Mouse (Mus musculus): ENCODE measurements at regions not wholly inside any gene's neighbourhood (a gene's known extent, or its start where the extent isn't known, plus 50 kb on each side); places are given as distances from the start of the nearest gene placed in this dataset.
A peak's percentile ranks its signal among the peaks of the same experiment; 100 is the strongest.

DNA sequence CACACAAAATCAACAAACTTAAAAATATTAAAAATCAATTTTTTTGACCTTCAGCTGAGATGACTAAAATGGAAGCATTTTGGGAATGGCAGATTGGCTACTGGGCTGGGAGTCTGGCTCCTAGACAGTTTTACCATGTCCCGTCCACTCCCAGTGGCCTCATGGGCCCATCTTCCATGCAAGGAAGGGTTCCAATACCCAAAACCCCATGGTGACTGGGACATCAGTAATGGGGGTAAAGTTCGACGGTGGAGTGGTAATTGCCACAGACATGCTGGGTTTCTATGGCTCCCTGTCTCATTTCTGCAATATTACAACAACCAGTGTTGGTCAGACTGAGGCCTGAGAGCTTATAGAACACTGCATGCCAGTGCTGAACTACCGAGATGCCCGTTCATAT lies 82.2 kb downstream of the Il20rb start:
- DNase-seq: peak; percentile 65

DNA sequence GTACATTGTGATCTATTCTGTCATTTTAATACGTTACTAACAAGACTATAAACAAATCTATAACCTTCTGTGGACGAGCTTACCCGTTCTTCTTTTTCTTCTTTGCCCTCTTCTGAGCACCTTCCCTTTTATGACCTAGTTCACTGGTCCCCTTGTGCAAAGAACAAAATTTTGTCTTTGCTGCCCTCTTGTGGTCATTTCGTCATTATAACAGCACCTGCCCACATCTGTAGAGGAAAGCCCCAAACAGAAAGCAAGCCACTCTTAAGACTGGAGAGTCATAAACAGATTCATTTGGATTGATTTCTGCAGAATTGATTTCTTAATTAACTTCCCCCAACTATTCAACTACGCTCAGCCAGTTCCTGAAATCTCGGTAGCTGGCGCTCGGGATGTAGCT lies 86.2 kb downstream of the Il20rb start:
- DNase-seq: peak; percentile 66

DNA sequence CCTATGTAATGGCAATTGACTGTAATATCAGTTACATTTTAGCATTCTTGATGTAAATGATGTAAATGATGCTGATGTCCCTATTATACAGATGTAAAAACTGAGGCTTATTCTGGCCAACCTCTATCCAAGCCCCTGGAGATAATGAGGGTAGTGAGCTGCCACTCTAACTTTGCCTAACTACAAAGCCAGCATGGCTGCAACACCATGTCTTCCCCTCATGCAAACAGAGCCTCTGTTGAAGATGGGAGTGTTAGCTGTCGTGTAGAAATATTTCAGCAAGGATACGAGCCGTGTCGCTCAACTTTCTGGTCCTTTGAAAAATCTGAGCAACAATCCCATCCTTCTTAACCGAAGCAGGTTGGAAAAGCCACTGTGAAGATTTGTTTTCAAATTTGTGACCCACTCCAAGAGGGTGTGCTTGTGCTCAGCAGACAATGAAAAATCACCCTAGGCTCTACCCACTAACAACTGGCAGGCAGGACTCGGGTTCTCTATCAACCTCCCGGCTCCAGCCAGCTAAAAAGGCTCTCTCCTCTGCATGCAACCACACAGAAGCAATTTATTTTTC lies 90.2 kb downstream of the Il20rb start:
- peak; percentile 53 for DNase-seq

DNA sequence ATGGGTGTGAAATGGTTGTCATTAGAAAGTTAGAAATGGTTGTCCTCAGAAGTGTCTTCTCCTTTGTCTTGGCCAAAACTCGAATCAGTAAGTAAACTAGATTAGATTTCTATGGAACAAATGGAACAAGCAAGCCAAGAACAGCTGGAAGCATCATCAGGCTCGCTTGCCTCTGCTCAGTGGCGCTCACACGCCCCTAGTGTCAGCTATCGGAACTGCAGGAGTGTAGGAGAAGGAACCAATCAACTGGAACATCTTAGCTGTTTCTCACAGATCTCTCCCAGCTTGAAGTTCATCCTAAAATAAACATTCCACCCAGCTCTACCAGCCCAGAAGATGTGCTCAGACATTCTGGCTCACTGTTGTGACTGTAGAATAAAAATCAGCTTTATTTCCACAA lies 90.9 kb downstream of the Il20rb start:
- peak; percentile 86 for DNase-seq

DNA sequence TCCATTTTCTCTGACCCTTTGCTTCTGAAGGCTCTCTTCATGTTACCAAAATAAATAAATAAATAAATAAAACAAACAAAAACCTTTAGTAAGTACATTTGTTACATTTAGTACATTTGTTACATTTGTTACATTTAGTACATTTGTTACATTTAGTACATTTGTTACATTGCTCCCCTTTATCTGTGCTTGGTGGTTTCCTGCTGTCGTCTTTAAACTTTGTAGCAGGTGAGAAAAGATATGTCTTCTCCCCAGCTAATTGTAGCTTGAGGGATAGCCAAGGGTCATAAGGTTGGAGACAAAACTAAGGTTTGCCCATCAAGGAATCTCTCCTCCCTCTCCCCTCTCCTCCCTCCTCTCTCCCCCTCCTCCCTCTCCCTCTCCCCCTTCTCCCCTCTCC lies 92.0 kb downstream of the Il20rb start:
- DNase-seq: peak; percentile 29

DNA sequence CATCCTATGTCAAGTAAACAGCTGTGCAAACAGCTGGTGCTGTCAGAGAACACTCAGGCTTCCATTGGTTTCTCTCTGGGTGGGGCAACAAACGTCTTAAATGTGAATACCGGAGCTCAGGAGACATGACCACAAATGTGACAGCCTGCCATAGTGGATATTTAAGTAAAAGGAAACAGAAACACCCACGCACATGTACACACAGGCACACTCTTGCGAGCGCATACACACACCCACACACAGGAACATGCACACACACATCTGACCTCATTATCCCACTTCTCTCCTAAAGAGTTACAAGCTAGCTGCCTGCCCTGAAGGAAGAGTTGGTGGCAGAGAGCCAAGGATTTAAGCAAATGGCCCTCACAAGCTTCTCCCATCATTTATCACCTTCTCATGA lies 92.4 kb downstream of the Il20rb start:
- DNase-seq: peak; percentile 62

DNA sequence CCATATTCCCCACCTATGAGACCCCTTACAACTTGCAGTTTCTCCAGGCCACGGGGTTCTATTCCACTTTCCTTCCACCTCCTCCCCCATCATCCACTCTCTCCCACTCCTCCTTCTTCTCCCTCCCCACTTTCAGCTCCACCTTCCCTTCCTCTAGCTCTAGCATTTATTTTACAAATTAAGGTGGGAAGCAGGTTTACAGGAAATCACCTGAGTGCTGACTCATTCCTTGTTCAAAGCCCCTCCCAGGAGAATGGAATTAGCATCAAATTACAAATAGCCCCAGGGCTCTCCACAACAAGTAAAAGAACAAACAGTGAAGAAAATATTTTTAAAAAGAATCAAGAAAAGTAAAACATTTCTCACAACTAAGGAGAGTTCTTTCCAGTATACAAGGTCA lies 94.3 kb downstream of the Il20rb start:
- peak; percentile 23 for DNase-seq

DNA sequence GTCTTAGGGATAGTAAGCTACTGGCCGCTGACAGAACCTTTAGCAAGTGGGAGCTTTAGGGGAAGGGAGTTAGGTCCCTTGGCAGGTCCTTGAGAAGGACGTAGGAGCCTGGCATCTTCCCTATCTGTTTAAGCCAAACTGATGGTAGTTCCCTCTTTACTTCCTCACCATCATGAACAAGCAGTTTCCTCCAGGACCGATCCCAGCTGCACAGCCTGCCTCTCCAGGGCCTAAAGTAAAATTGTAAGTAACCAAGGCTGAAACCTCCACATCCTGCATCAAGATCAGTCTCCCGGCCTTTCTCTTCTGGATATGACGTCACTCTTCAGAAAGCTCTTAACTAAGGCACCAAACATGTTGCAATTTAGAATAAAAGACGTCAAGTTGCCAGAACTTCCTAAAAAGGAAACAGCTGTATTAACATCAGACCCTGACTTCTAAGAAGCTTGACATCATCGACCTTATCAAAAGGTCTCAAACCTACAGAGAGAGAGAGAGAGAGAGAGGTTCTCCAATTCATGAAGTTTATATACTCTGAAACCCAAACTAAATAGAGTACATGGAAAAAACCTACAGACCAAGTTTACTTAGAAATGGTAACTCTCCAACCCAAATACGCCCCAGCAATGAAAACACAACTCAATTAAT lies 94.9 kb downstream of the Il20rb start:
- DNase-seq: peak; percentile 57

DNA sequence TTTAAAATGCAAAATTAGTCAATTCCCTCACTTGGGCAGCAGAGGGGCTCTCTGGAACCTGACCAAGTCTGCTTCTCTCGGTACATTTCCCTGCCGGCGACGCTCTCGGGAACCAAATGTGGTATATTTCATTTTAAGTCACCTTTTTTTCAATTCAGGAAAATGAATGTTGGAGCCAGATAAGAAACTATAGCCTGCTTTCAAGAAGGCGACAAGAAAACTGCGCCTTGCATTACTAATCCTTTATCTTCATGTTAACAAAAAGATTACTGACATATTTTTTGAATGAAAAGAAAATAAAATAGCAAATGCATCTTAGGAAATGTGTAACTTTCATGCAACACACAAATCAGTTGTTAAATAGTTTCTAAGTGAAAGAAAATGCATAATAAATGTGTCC lies 98.2 kb downstream of the Il20rb start:
- DNase-seq: no peak

DNA sequence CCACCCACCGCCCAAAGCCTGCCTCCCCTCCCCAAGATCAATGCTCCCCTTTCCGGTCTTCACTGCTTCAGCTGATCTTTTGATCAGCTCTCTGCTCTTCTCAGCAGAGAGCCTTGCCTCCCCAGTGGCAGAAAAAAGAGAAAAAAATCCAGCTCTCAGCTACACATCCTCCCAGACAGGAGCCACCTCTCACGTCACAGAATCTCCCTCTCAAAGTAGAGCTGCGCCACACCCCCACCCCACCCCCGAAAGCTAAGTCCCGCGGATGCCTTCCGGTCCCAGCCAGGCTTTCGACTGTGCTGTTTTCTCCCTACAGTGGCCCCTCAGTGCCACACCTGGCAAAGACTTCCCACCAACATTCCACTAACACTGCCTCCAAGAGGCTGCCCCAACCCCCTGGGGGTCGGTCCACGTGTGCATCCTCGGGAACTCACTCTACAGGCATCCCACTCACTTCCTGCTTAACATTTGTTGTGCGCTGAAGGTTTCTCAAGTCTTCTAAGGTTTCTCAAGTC lies 99.4 kb downstream of the Il20rb start:
- peak; percentile 29 for DNase-seq

DNA sequence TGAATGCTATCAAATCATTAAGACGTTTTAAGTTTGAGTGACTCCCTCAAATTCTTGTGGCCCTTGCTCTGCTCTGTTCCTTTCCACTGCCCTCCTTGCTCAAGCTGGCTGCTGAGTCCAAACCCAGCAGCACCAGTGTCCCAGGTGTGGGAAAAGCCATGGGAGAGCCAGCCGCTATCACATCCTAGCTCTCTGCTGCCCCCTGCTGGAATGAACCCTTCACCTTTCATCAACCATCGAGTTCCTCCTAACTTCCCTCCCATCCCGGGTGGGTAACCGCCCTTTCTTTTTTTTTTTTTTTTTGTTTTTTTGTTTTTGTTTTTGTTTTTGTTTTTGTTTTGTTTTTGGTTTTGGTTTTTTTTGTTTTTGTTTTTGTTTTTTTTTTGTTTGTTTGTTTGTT lies 104.1 kb downstream of the Il20rb start:
- DNase-seq: peak; percentile 84

DNA sequence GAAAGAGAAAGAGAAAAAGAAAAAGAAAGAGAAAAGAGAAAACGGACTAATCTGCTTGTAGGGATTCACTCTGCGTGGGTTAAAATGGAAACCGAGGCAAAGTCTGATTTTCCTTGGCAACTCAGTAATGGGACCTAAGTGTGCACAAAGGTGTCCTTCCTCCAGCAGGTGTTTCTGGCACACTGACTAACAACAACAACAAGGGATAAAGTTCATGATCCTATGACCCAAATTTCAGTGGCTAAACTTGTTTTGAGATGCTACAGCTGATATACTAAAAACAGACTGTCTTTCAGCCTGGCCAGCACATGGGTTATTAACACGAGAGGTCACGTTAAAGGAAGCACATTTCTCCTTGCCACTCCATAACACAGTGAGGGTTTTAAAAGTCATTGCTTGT lies 116.7 kb downstream of the Il20rb start:
- DNase-seq: peak; percentile 17

DNA sequence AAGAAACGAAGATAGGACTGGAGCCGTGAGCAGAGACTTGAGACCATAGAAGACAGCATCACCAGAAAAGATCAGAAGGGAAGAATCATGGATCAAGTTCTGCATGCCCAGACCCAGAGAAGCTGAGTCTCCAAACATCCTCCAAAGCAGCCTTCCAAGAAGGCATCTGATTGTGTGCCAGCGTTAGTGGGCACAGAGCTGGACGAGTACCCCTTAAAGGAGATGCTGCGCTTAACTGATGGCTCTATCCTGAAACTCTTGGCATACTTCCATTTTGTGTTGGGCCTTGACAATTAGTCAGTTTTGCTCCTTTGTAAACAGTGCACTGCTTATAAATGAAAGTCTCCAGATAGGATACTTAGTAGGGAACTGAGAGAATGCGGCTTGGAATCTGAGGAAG lies 119.8 kb downstream of the Il20rb start:
- no peak for DNase-seq

DNA sequence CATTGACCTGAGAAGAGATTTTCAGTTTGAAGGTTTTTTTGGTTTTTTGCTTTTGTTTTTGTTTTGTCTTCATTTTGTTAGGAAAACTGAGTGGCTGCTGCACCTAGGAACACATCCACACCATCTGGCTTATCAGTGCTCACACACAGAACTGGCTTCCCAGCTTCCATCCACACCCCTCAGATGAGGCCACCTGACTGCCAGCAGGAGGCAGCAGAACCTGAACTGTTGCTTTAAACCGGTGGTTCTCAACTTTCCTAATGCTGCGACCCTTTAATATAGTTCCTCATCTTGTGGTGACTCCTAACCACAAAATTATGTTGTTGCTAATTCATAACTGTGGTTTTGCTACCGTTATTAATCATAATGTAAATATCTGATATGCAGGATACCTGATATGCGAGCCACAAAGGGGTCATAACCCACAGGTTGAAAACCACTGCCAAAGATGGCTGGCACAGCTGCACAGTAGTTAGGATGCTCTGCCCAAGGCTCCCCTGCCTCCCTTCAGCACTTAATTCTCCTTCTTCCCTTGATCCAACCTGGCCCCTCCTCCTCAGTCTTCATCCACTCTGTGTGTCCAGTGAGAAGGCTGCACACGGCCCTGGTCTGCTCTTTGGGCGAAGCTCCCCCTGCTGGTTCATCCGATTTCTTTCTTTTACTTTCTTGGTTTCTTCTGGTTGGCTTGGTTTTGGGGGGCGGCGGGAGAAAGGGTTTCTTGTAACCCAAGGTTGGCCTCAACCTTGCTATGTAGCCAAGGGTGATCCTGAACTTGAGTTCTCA lies 126.5 kb downstream of the Il20rb start:
- DNase-seq: no peak

DNA sequence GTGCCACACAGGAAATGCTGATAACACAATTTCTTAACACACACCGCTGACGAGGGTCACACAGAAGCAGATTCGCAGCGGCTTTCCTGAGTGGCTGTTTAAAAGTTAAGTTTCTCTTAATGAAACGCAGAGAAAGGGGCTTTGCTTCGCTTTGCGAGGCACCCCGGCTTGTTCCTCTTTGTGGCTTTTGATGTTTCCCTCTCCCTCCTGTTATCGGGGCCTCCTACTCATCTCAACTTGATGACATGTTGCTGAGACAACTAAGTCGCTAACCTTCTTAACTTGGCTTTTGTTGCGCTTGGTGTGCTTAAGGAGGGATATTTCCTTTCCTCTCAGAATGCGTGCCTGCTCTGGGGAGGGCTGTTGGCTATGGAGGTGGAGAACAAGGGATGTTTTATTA lies 129.0 kb downstream of the Il20rb start:
- DNase-seq: no peak

DNA sequence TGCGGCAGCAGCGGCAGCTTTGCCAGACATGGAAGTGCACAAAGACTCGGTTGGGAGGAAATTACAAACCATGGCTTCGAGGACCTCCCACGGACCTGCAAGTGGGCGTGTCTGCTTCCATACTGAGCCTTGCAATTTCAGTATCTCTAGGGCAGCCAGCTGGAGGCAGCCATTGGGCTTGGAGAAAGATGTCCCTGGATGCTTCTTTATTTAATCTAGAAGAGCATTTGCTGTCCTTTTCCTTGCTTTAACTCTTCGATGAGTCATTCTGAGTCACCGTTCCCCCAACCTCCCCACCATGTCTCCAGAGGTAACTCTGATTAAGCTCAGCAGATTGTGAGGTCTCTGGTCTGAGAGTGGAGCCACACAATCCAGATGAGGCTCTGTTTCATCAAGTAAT lies 145.8 kb downstream of the Il20rb start:
- no peak for DNase-seq

DNA sequence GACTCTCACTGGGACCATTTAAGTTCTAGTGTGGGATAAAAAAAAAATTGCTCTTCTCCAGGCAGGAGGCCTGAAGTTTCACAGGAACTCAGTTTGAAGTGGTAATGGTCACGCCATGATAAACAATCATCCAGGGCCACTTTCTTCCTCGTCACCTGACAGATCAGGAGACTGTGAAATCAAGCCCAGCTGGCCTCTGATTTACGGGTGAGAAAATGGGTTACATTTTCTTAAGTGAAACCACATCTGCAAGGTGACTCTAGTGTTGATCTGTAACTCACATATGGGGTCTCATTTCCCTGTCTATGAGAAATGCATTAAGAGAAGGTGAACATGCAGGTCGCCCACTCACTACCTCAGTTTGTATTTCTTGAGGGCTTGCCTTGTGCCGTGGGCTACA lies 178.8 kb downstream of the Il20rb start:
- peak; percentile 40 for DNase-seq

DNA sequence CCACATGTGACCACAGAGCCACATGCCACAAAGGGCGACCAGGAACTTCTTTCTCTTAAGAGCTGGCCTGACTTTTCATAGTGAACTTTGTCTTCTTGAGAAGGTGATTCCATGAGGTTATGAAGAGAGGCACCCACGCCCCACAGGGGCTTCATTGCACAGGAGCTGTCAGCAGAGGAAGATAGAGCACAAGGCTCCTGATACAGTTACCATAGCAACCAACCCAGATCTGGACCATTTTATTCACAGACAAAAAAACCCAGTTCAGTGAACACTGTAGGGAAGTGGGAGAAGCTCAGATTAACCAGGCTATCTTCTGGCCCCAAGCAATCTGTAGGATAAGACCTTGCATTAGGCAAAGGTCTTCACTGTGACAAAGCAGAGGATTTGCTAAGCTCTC lies 179.2 kb downstream of the Il20rb start:
- DNase-seq: no peak

DNA sequence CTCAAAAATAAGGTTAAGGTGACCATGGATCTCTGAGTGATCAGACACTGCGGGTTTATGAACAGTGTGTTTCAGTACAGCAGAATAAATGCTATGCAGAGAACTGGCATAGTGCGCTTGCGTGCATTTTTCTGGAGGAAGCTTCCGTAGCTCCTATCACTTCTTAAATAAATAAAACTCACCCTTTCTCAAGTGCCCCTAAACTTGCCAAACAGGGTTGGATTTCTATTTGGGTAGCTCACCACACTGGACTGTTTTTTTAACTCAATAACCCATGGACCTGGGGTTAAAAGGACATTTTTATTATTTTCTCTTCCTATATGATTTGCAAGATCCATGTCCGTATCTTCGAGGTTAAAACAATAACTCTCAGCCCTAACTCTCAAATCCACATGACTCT lies 182.8 kb downstream of the Il20rb start:
- DNase-seq: peak; percentile 10

DNA sequence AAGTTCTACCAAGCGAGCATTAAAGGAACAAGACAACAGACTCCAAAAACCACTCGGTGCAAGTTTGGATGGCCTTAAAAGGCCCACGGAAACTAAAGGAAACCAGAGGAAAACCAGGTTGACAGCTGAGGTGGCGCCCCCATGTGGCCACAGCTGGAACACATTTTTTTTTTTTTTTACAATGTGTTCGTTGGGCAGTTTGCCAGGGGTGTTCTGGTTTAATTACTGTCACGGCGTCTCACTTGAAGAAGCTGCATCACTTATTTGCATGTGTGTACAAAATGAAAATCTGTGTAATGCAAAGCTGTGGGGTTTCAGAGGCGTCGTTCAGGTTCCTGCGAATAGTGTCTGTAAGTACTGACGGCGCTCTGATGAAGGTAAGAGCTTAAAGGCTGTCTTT lies 185.0 kb downstream of the Il20rb start:
- no peak for DNase-seq

DNA sequence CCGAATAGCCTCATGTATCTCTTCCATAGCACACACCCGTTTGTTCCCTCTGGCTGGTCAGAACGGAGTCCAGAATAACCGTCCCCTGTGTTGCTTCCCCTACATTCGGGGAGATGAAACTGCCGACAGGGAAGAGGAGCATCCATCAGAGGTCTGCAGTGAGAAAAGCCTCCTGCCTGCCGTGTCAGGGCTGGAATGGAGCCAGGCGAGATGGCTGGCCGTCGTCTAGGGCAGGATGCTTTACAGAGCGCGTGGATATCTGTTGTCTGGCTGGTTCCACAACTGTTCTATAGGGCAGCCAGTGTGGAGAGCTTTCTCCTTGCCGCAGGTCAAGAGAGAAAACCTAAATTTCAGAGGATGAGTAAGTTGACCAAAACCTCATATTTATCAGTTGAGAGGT lies 209.2 kb downstream of the Il20rb start:
- DNase-seq: peak; percentile 87

DNA sequence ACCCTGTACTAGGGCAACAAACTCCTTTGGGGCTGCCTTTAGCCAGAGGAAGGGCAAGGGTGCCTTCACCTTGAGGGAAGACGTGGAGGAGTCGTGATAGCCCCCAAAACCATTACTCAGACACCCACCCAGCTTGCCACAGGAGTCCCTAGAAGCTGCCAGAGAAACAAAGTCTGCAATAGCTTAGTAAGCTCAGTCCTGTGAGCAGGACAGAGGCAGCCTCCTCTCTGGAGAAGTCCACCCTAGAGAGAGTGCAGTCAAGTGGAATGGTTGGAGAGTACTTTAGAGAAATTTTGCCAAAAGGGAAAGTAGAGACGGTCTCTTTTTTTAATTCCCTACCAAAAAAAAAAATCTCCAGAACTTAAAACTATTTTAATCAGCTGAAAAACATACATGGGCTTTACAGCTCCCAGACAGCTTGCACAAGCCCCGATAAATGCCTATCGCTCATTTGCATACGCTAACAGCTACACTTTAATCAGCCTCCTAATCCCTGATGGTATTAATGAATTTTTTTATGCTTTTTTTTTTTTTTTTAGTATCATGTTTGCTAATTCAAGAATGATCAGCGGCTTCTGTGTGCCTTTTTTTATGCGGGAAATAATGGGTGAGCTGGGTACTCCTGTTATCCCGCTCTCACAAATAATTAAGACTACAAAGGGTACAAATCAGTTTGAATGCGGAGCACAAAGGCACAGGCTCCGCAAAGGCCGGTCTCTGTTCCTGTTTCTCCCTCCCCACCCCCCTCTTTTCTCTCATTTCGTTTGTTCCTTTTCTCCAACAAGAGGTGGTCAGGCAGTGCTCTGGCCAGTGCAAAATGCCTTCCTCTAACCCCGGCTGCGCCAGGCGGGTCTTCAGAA lies 219.8 kb downstream of the Il20rb start:
- DNase-seq: no peak

DNA sequence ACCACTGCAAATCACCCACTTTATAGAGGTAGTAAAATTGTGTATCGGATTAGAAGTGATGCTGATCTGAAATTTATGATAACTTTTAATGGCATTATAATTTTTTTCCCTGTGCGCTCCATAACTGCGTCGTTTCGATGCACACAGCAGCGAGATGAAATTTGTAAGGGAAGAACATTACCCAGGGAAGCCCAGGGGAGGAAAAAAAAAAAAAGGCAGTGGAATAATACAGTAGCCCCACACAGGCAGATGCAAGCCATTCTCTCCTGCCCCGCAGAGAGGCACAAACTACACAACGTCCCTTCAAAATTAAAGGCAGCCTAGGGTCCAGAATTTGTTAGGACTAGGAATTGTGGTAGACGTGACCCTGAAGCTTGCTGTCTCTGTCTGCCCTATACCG lies 234.2 kb downstream of the Il20rb start:
- DNase-seq: no peak
